Mouse (Mus musculus) embryonic facial prominence, embryonic 13.5 days (tissue): ENCODE data around the gene Ccdc114. TPM values are rescaled to one million over a fixed set of nuclear protein-coding genes. Genes with fewer than 3 reads are reported as not detected.

Experiments
- ATAC-seq: fragments of 200-750 bp; cut with Nextera tagmentation; 2 replicates; pipeline ENCODE4 v1.8.0; 2017; ENCODE audit warnings: low read depth; ENCODE audit not compliant: insufficient number of reproducible peaks, insufficient read depth, low FRiP score, low TSS enrichment
- H3K27ac ChIP-seq: fragments of 300-500 bp; sonication (generic); 2 replicates; pipeline ENCODE4 v1.5.1; 2015; ENCODE audit warnings: moderate library complexity, mild to moderate bottlenecking, inconsistent platforms
- H3K27me3 ChIP-seq: fragments of 300-500 bp; sonication (generic); 2 replicates; pipeline ENCODE4 v1.6.1; 2015; ENCODE audit warnings: mild to moderate bottlenecking, inconsistent platforms
- H3K36me3 ChIP-seq: fragments of 300-500 bp; sonication (generic); 2 replicates; pipeline ENCODE4 v1.6.1; 2015; ENCODE audit warnings: mild to moderate bottlenecking, inconsistent platforms
- H3K4me1 ChIP-seq: fragments of 300-500 bp; sonication (generic); 2 replicates; pipeline ENCODE4 v1.6.1; 2015; ENCODE audit warnings: inconsistent platforms
- H3K4me2 ChIP-seq: fragments of 300-500 bp; sonication (generic); 2 replicates; pipeline ENCODE4 v1.6.1; 2015; ENCODE audit warnings: moderate library complexity, mild to moderate bottlenecking, inconsistent platforms
- H3K4me3 ChIP-seq: fragments of 300-500 bp; sonication (generic); 2 replicates; pipeline ENCODE4 v1.5.1; 2015; ENCODE audit warnings: mild to moderate bottlenecking, inconsistent platforms
- H3K9ac ChIP-seq: fragments of 300-500 bp; sonication (generic); 2 replicates; pipeline ENCODE4 v1.6.1; 2015; ENCODE audit warnings: mild to moderate bottlenecking, inconsistent platforms
- H3K9me3 ChIP-seq: fragments of 300-500 bp; sonication (generic); 2 replicates; pipeline ENCODE4 v1.6.1; 2016; ENCODE audit warnings: inconsistent platforms
- WGBS: fragments of 180-500 bp; shearing (Covaris S2); methylation state at CpG from one replicate; pipeline ENCODE4 v1.1.7; 2015; ENCODE audit warnings: mixed read lengths; 5-methylcytosine and 5-hydroxymethylcytosine counted together
- polyA plus RNA-seq: library from polyadenylated mRNA; unstranded; fragments of >200 nt; fragmentation: Nextera tagmentation; extraction: Ambion mirVana; gene quantifications from 2 replicates; pipeline ENCODE4 v1.2.1, GENCODE M21; 2015

Ccdc114 gene
- polyA plus RNA-seq, 1 experiment from 2014 or later: 3.2 TPM

DNA sequence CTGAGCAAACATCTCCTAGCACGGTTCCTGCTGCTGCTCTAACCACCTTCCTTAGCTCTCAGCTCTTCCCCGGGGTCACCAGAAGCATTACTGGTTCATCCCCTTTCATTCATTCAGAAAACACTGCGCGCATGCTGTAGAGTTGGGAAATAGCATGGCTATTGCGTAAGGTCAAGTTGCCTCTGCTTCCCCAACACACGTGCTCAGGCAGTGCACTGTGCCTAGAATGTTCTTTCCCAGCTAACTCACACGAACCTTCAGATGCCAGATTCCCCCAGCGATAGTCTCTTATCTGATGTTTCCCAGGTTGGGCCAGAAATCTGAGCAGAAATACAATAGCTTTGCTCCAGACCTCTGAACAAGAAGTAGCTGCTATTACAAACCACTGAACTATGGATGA is 68.6 kb downstream of the Ccdc114 start:
- H3K4me3 ChIP-seq: no peak overlapping the region
- H3K4me2 ChIP-seq: no peak overlapping the region
- no peak overlapping the region for H3K9ac ChIP-seq
- H3K36me3 ChIP-seq: no peaks in the 10 kb centered on the region
- no peaks in the 10 kb centered on the region for H3K9me3 ChIP-seq
- WGBS: 81% methylated on average over 8 of the region's 8 CpGs
- no peak for ATAC-seq
- peaks cover 5% of the 10 kb centered on the region; the same call in 1 of the 2 replicates for H3K27me3 ChIP-seq
- H3K27ac ChIP-seq: no peak overlapping the region
- no peaks in the 10 kb centered on the region for H3K4me1 ChIP-seq

Other genes with a start within 250 kb of the Ccdc114 start
- gene Ntn5, start 240.1 kb upstream of the Ccdc114 start, polyA plus RNA-seq: 5.4 and 5.7 TPM in 2 replicates
- gene Sec1, start 229.7 kb upstream of the Ccdc114 start, polyA plus RNA-seq: 6.3 and 6.8 TPM in 2 replicates
- 15.2 and 17.3 TPM in 2 replicates for gene Car11, start 224.2 kb upstream of the Ccdc114 start, polyA plus RNA-seq
- gene Dbp, start 219.0 kb upstream of the Ccdc114 start, polyA plus RNA-seq: 7.8 and 10.2 TPM in 2 replicates
- 936 and 1,128 TPM in 2 replicates for gene Rpl18, start 208.6 kb upstream of the Ccdc114 start, polyA plus RNA-seq
- 34.4 and 34.9 TPM in 2 replicates for gene Sphk2, start 206.1 kb upstream of the Ccdc114 start, polyA plus RNA-seq
- 1.4 and 1.5 TPM in 2 replicates for gene Fam83e, start 202.9 kb upstream of the Ccdc114 start, polyA plus RNA-seq
- gene Spaca4, start 198.3 kb upstream of the Ccdc114 start, polyA plus RNA-seq: not detected in 2 replicates
- 4.1 and 4.2 TPM in 2 replicates for gene Lmtk3, start 140.3 kb upstream of the Ccdc114 start, polyA plus RNA-seq
- 7.7 and 8.4 TPM in 2 replicates for gene Sult2b1, start 139.4 kb upstream of the Ccdc114 start, polyA plus RNA-seq
- gene Cyth2, start 109.5 kb upstream of the Ccdc114 start, polyA plus RNA-seq: 133 and 138 TPM in 2 replicates
- 2.2 TPM in 2 replicates for gene Kcnj14, start 99.3 kb upstream of the Ccdc114 start, polyA plus RNA-seq
- gene Grwd1, start 93.1 kb upstream of the Ccdc114 start, polyA plus RNA-seq: 62.7 and 74.0 TPM in 2 replicates
- gene Kdelr1, start 51.3 kb upstream of the Ccdc114 start, polyA plus RNA-seq: 62.6 and 74.4 TPM in 2 replicates
- gene Grin2d, start 45.7 kb upstream of the Ccdc114 start, polyA plus RNA-seq: 0.56 and 0.72 TPM in 2 replicates
- 0.41 TPM in 1 of 2 replicates, not detected in the other for gene Syngr4, start 27.4 kb upstream of the Ccdc114 start, polyA plus RNA-seq
- 7.1 and 7.2 TPM in 2 replicates for gene Tmem143, start 27.1 kb upstream of the Ccdc114 start, polyA plus RNA-seq
- gene Emp3, start 2.7 kb upstream of the Ccdc114 start, polyA plus RNA-seq: 199 and 213 TPM in 2 replicates
- gene Abcc6, start 106.2 kb downstream of the Ccdc114 start, polyA plus RNA-seq: 0.25 TPM in 2 replicates
- gene Nomo1, start 109.6 kb downstream of the Ccdc114 start, polyA plus RNA-seq: 28.4 and 33.8 TPM in 2 replicates
- gene Kcnj11, start 176.7 kb downstream of the Ccdc114 start, polyA plus RNA-seq: 0.27 TPM in 1 of 2 replicates, not detected in the other